Mouse (Mus musculus): ENCODE data around the gene Wdr3.

Wdr3 gene

DNA sequence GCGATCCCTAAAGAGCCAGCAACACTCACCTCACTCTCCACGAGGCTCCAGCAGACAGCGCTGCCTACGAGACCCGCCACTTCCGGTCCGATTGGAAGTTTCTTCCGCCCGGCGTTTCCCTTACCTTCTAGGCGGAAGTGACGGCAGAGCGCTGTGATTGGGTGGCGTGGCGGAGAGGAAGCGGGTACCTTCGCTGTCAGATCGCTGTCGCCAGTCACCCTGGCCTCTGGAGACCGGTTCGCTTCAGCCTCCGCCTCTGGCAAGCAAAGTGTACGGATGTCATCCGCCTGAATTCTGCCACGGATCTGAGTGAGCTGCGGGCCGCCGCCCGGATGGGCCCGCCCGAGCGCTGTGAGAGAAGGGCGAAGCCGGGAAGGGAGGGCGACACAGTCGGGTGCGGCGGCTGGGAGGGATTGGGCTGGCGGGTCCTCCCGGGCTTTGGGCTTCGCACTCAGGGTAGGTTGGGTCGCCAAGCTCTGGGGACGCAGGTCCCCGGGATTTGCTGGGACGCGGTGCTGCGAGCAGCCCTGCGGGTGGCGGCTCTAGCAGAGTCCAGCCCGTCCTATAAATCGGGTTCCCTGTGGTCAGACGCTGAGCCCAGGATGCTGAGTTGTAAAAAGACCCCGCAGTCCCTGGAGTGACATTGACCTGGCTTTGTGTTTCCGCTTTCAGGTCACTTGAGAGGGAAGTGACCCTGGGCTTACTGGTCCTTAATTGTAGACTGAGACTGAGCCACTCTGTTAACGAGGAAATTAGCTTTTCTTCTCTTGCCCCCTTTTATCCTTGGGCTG lies at the start of gene Wdr3, which contains the start of gene Gdap2:
Gene Wdr3, minus strand, starts transcription at position 93 of the 791 bp plus-strand sequence.
Gene Gdap2, plus strand, starts transcription at position 67 of the 791 bp plus-strand sequence.
- peaks cover 3% of the 10 kb centered on the region for H3K36me3 ChIP-seq (ENCODE audit: control insufficient read depth, insufficient read depth, low read length, poor library complexity, severe bottlenecking)
- no peaks in the 10 kb centered on the region for H3K27me3 ChIP-seq (ENCODE audit: control insufficient read depth, insufficient read depth, low read length, poor library complexity, severe bottlenecking)
- peak; percentile 96 for DNase-seq (ENCODE audit: low read depth, low spot score)

DNA sequence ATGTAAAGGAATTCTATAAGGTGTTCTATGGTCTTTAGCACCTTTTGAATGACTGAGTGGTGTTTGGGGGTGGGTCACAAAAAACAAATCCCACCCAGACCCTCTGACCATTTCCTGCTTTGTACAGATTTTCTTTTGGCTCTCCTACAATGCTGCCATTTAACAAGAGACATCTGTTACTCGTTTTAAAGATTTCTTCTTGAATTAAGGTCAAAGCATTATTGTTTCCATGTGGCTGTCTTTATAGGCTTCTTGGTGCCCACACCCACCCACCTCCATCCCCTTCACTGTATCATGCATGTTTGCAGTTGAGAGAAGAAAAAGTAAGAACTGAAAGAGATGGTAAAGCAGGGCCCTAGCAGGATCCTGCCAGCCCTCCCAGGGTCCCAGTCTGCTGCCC lies 44.8 kb upstream of the Wdr3 start:
- DNase-seq (ENCODE audit: low read depth, low spot score) = no peak
- H3K36me3 ChIP-seq (ENCODE audit: control insufficient read depth, insufficient read depth, low read length, poor library complexity, severe bottlenecking) = peaks cover 8% of the 10 kb centered on the region

DNA sequence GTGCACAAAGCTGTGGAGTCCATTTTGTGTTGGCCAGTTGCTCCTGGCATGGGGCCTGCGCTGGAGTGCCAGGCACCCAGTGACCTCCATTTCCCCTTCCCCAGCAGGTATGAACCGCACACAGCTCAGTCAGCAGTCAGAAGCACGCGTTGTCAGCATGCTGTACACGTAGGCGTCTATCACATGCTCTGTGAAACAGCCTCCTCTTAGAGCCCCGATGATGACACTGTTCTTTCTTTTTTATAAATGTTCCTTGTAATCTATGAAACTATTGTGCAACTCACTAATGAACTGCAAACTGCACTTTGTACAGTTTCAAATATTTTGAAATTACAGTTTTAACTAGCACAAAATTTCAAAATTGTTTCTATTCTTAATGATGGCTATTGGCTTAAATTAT lies 39.3 kb upstream of the Wdr3 start:
- DNase-seq (ENCODE audit: low read depth, low spot score) = no peak
- peaks cover 10% of the 10 kb centered on the region for H3K36me3 ChIP-seq (ENCODE audit: control insufficient read depth, insufficient read depth, low read length, poor library complexity, severe bottlenecking)
- H3K27me3 ChIP-seq (ENCODE audit: control insufficient read depth, insufficient read depth, low read length, poor library complexity, severe bottlenecking) = no peaks in the 10 kb centered on the region

More for the DNA sequence above, 44.8 kb upstream of the Wdr3 start:
- no peaks in the 10 kb centered on the region for H3K27me3 ChIP-seq (ENCODE audit: control insufficient read depth, insufficient read depth, low read length, poor library complexity, severe bottlenecking)

DNA sequence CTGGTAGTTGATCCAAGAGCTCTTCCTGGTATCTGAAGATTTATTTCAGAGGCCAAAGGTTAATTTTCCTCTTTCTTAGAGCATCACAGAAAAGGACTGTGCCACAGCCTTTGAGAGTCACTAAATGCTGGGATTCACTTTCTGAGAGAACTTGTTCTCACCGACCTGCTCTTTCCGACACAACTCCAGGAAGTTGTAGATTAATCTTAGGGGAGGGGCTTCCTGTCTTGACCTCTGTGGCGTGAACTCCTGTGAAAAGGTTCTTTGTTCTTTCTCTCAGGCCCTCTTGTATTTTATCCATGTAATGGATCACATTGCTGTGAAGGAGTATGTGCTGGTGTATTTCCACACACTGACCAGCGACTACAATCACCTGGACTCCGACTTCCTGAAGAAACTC lies 32.0 kb upstream of the Wdr3 start:
- H3K36me3 ChIP-seq (ENCODE audit: control insufficient read depth, insufficient read depth, low read length, poor library complexity, severe bottlenecking) = peaks cover 12% of the 10 kb centered on the region
- DNase-seq (ENCODE audit: low read depth, low spot score) = no peak
- no peaks in the 10 kb centered on the region for H3K27me3 ChIP-seq (ENCODE audit: control insufficient read depth, insufficient read depth, low read length, poor library complexity, severe bottlenecking)

DNA sequence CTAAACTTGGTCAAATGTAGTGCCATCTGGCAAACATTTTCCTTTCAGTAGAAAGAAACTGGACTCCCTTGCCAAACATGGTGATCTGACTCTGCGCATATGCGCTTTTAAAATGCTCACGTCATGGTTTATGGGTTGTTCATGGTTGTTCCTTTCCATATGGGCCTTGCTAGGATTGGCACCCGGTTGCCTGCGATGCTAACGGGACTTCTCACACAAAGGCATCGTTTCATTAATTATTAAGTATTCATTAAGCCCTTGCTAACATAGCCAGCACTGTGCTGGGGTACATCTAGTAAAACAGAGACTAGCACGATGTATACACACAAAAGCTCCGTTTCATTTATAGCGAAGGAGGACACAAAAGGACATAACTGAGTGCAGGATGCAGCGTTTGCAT lies 27.7 kb upstream of the Wdr3 start:
- Histone ChIP-seq H3K27me3 (ENCODE audit: control insufficient read depth, insufficient read depth, low read length, poor library complexity, severe bottlenecking) (no peaks in the 10 kb centered on the region), H3K36me3 (ENCODE audit: control insufficient read depth, insufficient read depth, low read length, poor library complexity, severe bottlenecking) (peaks cover 19% of the 10 kb centered on the region)
- DNase-seq (ENCODE audit: low read depth, low spot score) = no peak

DNA sequence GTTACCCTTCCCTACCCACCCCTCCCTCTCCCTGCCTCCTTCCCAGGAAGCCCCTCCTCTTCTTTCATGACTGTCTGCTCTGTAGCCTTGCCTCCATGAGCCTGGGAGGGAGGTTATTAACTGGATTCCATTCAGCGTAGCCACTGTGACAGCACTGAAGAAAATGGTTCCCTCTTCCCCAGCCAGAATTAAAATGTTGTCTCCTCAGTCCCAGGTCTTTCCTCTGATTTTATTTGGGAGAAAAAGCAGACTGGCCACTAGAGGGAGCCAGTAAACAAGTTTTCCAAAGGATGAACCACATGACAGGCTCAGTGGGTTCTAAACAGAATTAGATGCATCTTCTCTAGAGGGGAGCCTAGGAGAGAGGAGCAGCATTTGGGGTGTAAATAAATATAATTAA lies 27.2 kb upstream of the Wdr3 start:
- Histone ChIP-seq H3K36me3 (ENCODE audit: control insufficient read depth, insufficient read depth, low read length, poor library complexity, severe bottlenecking) (peaks cover 22% of the 10 kb centered on the region), H3K27me3 (ENCODE audit: control insufficient read depth, insufficient read depth, low read length, poor library complexity, severe bottlenecking) (no peaks in the 10 kb centered on the region)
- DNase-seq (ENCODE audit: low read depth, low spot score) = peak; percentile 57

DNA sequence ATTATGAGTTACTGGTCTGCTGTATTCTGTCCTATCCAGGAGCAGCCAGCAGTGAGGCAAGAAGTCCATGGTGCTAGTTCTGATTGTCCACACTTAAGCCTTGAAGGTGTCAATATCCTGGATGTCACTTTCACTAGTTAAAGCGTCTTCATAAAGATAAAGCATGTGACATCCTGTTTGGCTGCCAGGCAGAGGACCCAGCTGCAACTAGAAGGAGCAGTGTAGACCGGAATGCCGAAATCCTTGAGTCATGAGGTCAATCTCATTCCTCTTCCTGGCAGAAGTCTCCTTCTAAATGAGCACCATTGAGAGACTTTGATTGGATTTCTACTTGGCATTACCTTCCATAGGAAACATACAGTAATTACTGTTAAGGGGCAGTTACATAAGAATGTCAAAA lies 18.3 kb upstream of the Wdr3 start:
- no peaks in the 10 kb centered on the region for H3K27me3 ChIP-seq (ENCODE audit: control insufficient read depth, insufficient read depth, low read length, poor library complexity, severe bottlenecking)
- peaks cover 16% of the 10 kb centered on the region for H3K36me3 ChIP-seq (ENCODE audit: control insufficient read depth, insufficient read depth, low read length, poor library complexity, severe bottlenecking)
- DNase-seq (ENCODE audit: low read depth, low spot score) = no peak

DNA sequence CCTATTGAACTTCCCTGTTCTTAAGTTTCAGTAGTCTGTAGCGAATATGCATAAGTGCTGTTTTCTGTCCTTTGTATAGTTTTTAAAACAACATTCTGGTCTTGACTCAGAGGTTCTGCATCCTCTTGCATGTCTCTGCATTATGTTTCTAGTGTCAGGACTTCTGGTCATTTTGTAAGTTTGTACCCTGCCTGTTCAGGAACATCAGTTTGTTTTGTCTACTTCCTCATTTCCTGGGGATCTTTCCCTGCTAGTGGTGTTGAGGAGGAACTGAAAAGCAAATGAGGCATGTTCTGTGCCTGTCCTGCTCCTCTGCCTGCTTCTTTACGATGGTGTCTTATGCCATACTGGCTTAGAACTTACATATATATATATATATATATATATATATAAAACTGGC lies 13.8 kb upstream of the Wdr3 start:
- H3K27me3 ChIP-seq (ENCODE audit: control insufficient read depth, insufficient read depth, low read length, poor library complexity, severe bottlenecking) = no peaks in the 10 kb centered on the region
- DNase-seq (ENCODE audit: low read depth, low spot score) = peak; percentile 40
- peaks cover 24% of the 10 kb centered on the region for H3K36me3 ChIP-seq (ENCODE audit: control insufficient read depth, insufficient read depth, low read length, poor library complexity, severe bottlenecking)

DNA sequence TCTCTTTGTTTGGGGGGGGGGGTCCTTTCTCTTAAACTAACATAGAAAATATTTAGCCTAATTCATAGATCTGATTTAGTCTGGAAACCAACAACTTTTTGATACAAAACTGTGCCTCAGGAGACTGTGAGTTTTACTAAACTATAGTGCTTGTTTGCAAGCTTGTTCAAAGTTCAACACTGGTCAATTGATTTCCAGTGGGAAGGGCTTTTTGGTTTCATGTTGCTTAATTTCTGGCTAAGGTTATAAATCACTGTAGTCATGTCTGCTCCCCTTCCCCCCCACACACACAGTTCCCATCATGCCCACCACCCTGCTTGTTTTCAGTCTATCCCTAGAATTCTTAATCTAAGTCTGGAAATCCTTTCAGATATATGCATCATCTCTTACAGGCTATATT lies 2.8 kb upstream of the Wdr3 start:
- Histone ChIP-seq H3K27me3 (ENCODE audit: control insufficient read depth, insufficient read depth, low read length, poor library complexity, severe bottlenecking) (no peaks in the 10 kb centered on the region), H3K36me3 (ENCODE audit: control insufficient read depth, insufficient read depth, low read length, poor library complexity, severe bottlenecking) (0 out of 2 replicates have a peak, but pooled peaks cover 3% of the 10 kb centered on the region)
- no peak for DNase-seq (ENCODE audit: low read depth, low spot score)

DNA sequence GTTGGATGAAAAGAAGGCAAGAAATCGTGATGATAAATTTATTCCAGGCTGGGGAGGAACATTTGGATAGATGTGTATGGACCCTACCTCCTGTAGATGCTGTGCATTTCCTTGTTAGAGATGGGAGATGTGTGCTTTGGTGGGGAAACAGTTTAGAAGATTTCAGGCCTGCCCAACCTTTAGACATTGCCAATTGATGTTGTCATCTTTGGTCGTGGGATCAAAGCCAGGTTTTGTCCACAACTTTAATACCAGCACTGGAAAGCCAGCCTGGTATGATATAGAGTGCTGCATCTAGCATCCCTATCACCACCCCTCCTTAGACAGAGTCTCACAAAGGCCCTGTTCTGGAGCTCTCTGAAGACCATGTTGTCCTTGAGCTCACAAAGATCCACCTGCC lies 1.3 kb upstream of the Wdr3 start:
- Histone ChIP-seq H3K36me3 (ENCODE audit: control insufficient read depth, insufficient read depth, low read length, poor library complexity, severe bottlenecking) (peaks cover 2% of the 10 kb centered on the region; the same call in 1 of the 2 replicates), H3K27me3 (ENCODE audit: control insufficient read depth, insufficient read depth, low read length, poor library complexity, severe bottlenecking) (no peaks in the 10 kb centered on the region)
- no peak for DNase-seq (ENCODE audit: low read depth, low spot score)

DNA sequence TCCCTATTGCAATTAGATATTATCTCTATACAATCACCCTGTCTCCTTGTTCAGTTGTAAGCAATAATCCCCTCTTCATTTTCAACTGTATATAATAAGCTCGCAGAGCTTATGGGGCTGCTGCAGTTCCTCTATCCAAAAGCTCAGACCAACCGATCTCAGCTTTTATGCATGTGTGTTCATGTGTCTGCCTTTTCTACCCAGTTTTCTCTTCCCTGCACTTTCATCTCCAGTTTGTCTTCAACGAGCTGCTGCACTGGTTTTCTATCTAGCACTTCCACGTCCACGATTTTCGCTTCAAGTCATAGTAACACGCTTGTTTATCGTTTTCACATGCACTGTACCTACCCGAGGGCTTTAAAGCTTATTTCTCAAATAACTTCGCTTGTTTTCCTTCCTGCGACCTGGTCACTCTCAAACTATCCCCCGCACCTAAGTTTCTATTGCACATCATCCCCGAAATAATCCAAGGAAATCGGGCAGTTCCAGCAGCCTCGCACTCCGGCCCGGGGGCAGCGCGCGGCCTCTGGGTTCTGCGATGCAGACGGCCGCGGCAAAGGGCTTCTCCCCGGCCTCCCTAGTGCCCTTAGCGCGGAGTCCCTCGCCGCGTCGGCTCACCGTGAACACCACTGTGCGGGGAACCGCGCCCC lies 417 bp downstream of the Wdr3 start:
- Histone ChIP-seq H3K36me3 (ENCODE audit: control insufficient read depth, insufficient read depth, low read length, poor library complexity, severe bottlenecking) (peaks cover 2% of the 10 kb centered on the region), H3K27me3 (ENCODE audit: control insufficient read depth, insufficient read depth, low read length, poor library complexity, severe bottlenecking) (no peaks in the 10 kb centered on the region)
- DNase-seq (ENCODE audit: low read depth, low spot score) = peak; percentile 9

DNA sequence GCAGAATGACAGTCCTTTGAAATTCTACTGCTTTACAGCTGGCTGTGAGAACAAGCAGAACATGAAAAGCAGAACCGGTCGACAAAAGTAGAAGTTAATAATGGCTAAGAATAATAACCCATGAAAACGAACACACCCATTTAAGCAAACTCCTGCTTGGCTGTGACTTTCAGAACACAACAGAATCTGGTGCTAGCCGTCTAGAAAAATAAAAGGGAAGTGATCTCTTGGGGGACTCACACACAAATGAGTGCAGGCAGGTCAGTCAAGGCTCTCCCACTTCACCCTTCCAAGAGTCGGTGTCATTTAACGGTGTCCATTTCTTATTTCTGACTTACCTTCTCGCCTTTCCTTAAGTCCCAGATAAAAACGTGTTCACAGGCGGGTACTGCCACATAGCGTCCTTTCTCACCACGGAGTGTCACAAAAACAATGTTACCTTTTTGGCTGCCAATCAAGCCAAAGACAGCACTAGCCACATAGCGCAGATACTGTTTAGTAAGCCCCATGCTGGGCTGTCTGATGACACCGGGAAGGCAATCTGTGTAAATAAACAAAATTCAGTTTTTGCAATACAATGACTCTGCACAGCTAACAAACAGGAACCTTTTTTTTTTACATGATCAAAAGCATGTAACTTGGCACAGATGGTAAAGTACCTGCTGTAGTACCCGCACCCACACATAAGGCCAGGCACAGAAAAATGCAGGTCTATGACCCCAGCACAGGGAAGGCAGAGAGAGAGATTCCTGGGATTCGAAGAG lies 1.3 kb downstream of the Wdr3 start:
- DNase-seq (ENCODE audit: low read depth, low spot score) = peak; percentile 34
- peaks cover 8% of the 10 kb centered on the region for H3K36me3 ChIP-seq (ENCODE audit: control insufficient read depth, insufficient read depth, low read length, poor library complexity, severe bottlenecking)
- no peaks in the 10 kb centered on the region for H3K27me3 ChIP-seq (ENCODE audit: control insufficient read depth, insufficient read depth, low read length, poor library complexity, severe bottlenecking)

DNA sequence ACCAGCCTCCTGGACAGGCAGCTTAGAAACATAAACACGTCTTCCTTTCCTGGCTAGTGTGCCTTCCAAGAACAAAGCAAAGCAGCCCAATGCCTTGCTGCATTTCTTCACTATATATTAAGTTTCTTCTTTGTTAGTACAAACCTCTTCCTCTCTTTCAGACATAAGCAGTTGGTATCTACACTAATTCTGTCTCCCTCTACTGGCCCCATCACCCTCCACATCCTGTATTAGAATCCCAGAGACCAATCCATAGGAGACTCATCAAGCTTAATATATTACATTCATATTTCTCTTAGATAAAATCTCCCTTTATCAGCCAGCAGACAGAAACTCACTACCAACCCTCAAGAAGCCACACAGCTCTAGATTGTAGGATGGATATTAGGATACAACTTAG lies 39.8 kb downstream of the Wdr3 start:
- Histone ChIP-seq H3K27me3 (ENCODE audit: control insufficient read depth, insufficient read depth, low read length, poor library complexity, severe bottlenecking) (no peaks in the 10 kb centered on the region), H3K36me3 (ENCODE audit: control insufficient read depth, insufficient read depth, low read length, poor library complexity, severe bottlenecking) (no peaks in the 10 kb centered on the region)
- no peak for DNase-seq (ENCODE audit: low read depth, low spot score)

DNA sequence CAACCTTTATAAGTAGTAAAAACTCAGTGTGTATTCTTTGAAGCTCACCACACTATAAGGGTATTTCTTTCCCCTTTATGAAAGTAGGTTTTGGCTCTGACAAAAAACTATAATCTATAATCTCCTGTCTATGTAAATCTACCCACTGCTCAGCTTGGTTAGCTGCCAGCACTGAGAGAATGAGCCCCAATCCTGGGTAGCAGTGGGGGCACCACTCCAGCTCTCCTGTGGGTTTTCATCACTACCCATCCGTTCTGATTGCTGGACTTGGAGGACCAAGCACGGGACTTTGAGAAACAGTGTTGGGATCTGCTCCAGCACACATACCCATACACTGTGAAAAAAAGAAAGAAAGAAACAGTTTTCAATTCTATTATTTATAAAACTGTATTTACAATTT lies 40.2 kb downstream of the Wdr3 start:
- Histone ChIP-seq H3K27me3 (ENCODE audit: control insufficient read depth, insufficient read depth, low read length, poor library complexity, severe bottlenecking) (no peaks in the 10 kb centered on the region), H3K36me3 (ENCODE audit: control insufficient read depth, insufficient read depth, low read length, poor library complexity, severe bottlenecking) (no peaks in the 10 kb centered on the region)
- DNase-seq (ENCODE audit: low read depth, low spot score) = no peak

DNA sequence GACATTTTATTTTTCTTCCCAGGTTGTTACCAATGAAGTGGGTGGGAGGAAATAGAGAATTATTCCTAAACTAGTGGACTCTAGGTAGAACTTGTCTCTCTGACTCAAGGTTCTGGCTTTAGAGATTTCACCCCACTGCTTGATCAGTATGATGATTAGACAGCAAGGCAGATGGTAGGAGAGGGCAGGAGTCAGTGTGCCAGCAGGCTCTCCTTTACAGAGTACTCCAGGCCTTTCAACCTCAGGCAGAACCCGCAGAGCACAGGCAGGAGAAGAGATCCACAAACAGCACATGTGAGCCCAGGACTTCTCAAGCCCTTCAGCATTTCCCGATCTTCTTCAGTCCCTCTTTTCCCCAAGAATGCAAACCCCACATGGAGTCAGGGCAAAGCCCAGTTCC lies 43.5 kb downstream of the Wdr3 start:
- no peak for DNase-seq (ENCODE audit: low read depth, low spot score)
- Histone ChIP-seq H3K36me3 (ENCODE audit: control insufficient read depth, insufficient read depth, low read length, poor library complexity, severe bottlenecking) (no peaks in the 10 kb centered on the region), H3K27me3 (ENCODE audit: control insufficient read depth, insufficient read depth, low read length, poor library complexity, severe bottlenecking) (no peaks in the 10 kb centered on the region)

Measured in splenic B cell, adult 2 months (primary cell).